Mouse (Mus musculus) bone marrow, adult 2 months (tissue): Measurements from ENCODE around the gene Trim75.

ENCODE experiments used
- CTCF ChIP-seq: fragments of 200-500 bp; IDR thresholded peaks from 2 replicates; pipeline ENCODE4 v1.5.1; 2011; ENCODE audit warnings: low read length, control low read depth; ENCODE audit not compliant: control insufficient read depth, insufficient read depth
- POLR2A ChIP-seq: fragments of 200-500 bp; IDR thresholded peaks from 2 replicates; pipeline ENCODE4 v1.6.1; 2011; ENCODE audit warnings: low read depth, mild to moderate bottlenecking, control low read depth, low read length, borderline replicate concordance; ENCODE audit not compliant: control insufficient read depth

DNA sequence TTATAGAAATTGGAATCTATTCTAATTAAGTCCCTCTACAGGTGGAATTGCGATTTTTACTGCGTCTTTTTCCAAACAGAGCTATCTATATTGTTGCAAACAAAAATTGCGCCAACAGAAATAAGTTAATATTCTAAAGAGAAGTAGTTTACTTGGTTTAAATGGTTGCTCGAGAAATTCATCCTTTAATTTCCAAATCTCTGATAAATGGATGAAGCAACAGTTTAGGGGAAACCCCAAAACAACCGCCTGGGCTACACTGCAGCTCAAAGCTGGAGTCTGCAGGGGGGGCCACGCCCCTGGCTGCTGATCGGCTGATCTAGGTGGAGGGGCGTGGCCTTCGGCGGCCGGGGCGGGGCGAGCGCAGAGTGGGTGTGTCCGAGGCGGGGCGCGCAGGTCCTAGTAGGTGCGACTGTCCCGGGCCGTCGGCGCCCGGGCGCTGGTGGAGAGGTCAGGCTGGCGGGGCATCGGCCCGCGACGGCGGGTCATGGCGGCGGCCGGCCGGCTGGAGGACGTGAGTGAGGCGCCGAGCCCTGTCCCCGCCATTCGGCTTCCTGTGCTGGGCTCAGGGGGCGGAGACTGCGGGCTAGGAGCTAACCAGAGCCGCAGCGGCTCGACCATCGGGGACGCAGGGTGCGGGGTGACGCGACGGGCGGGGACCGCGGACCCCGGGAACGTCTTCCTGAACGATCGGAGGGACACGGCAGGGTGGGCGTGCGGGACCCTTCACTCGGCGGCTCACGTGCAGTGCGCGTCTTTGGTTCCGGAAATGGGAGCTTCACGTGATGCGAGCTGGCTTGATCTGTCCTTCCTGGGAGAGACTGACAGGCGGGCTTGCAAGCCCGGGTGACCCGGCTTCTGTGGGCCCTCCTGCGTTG is 40.6 kb downstream of the Trim75 start, which contains the start of gene Tmem192:
- no peak for TF ChIP-seq CTCF
- peak; percentile 44; the same call in 1 of the 2 replicates for TF ChIP-seq POLR2A
